Comparison of ENCODE assay signal across 15 mouse cellular contexts in the genomic region with DNA sequence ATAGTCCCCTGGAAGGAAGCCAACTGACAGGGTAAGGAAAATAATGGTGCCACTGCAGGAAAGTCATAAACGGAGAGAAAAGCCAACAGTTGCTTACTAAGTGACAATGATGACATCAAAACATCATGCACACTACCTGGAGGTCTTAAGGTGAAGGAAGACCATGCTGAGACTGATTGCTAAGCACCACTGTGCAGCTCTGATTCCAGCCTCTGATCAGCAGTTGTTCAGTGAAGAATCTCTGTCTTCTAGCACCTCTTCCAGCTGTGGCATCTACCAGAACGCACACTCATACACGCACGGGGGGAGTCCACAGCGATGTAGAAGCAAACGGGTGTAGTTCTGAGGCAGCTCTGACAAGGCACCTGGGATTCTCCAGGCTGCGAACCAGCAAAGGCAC.
DNase-seq lines count a peak whose midpoint lies in the region; ATAC-seq lines count a peak whose summit lies in the region.
"Had no signal": no experiment of that assay in that cellular context is flagged by ENCODE, and none has a peak within 500 bp of the region (broad histone marks: within the 10 kb centered on the region; RNA-seq: fewer than 3 reads in every experiment).

No protein-coding gene starts in this region.

- H3K9me3 ChIP-seq in forebrain, embryonic 13.5 days (replicated peaks) = no peaks in the 10 kb centered on the region
- no peaks in the 10 kb centered on the region for H3K9me3 ChIP-seq in forebrain, embryonic 12.5 days
- no peaks in the 10 kb centered on the region for H3K9me3 ChIP-seq in lung, embryonic 16.5 days (ENCODE audit: control insufficient read depth, low read length)
- no peaks in the 10 kb centered on the region for H3K9me3 ChIP-seq in midbrain, embryonic 11.5 days (ENCODE audit: control insufficient read depth, low read length)
- H3K9me3 ChIP-seq: heart, embryonic 13.5 days; neural tube, embryonic 12.5 days had no signal

- H3K4me3 ChIP-seq in forebrain, embryonic 13.5 days = no peak overlapping the region
- no peak overlapping the region for H3K4me3 ChIP-seq in forebrain, embryonic 12.5 days (replicated peaks)
- H3K4me3 ChIP-seq in lung, embryonic 16.5 days (ENCODE audit: low read length) = no peak overlapping the region
- H3K4me3 ChIP-seq in midbrain, embryonic 11.5 days (ENCODE audit: low read depth, low read length) = no peak overlapping the region
- H3K4me3 ChIP-seq: erythroblast, embryonic 14.5 days; heart, embryonic 13.5 days; neural tube, embryonic 12.5 days had no signal

- no peak overlapping the region for H3K27ac ChIP-seq in forebrain, embryonic 13.5 days
- H3K27ac ChIP-seq in forebrain, embryonic 12.5 days = no peak overlapping the region
- H3K27ac ChIP-seq in lung, embryonic 16.5 days (ENCODE audit: low read length) = no peak overlapping the region
- no peak overlapping the region for H3K27ac ChIP-seq in midbrain, embryonic 11.5 days (ENCODE audit: low read depth, low read length)
- H3K27ac ChIP-seq: heart, embryonic 13.5 days; liver, embryonic 14.5 days; neural tube, embryonic 12.5 days; stomach, postnatal 0 days had no signal

- H3K36me3 ChIP-seq in forebrain, embryonic 13.5 days (ENCODE audit: poor library complexity, severe bottlenecking) = no peaks in the 10 kb centered on the region
- no peaks in the 10 kb centered on the region for H3K36me3 ChIP-seq in forebrain, embryonic 12.5 days (replicated peaks)
- H3K36me3 ChIP-seq in lung, embryonic 16.5 days (ENCODE audit: control insufficient read depth, insufficient read depth, low read length) = no peaks in the 10 kb centered on the region
- H3K36me3 ChIP-seq in midbrain, embryonic 11.5 days (ENCODE audit: control insufficient read depth, insufficient read depth, low read length) = no peaks in the 10 kb centered on the region
- H3K36me3 ChIP-seq: heart, embryonic 13.5 days; neural tube, embryonic 12.5 days had no signal

- no peak overlapping the region for H3K4me2 ChIP-seq in forebrain, embryonic 13.5 days
- no peak overlapping the region for H3K4me2 ChIP-seq in forebrain, embryonic 12.5 days
- no peak overlapping the region for H3K4me2 ChIP-seq in lung, embryonic 16.5 days (ENCODE audit: low read depth, low read length)
- H3K4me2 ChIP-seq in midbrain, embryonic 11.5 days = no peak overlapping the region
- H3K4me2 ChIP-seq: neural tube, embryonic 12.5 days had no signal

- H3K27me3 ChIP-seq in forebrain, embryonic 13.5 days = no peaks in the 10 kb centered on the region
- H3K27me3 ChIP-seq in forebrain, embryonic 12.5 days = no peaks in the 10 kb centered on the region
- no peaks in the 10 kb centered on the region for H3K27me3 ChIP-seq in lung, embryonic 16.5 days (ENCODE audit: control insufficient read depth, insufficient read depth, low read depth, low read length)
- H3K27me3 ChIP-seq in midbrain, embryonic 11.5 days (ENCODE audit: control insufficient read depth, insufficient read depth, low read length) = no peaks in the 10 kb centered on the region
- H3K27me3 ChIP-seq: CH12.LX; heart, embryonic 13.5 days; neural tube, embryonic 12.5 days had no signal

- H3K9ac ChIP-seq in forebrain, embryonic 13.5 days = no peak overlapping the region
- H3K9ac ChIP-seq in forebrain, embryonic 12.5 days = no peak overlapping the region
- no peak overlapping the region for H3K9ac ChIP-seq in lung, embryonic 16.5 days (ENCODE audit: low read length)
- H3K9ac ChIP-seq in midbrain, embryonic 11.5 days (ENCODE audit: low read length) = no peak overlapping the region
- H3K9ac ChIP-seq: heart, embryonic 13.5 days; liver, embryonic 14.5 days; neural tube, embryonic 12.5 days had no signal

- peak; percentile 59; the same call in 1 of the 2 replicates for ATAC-seq in forebrain, embryonic 13.5 days
- ATAC-seq in forebrain, embryonic 12.5 days (ENCODE audit: low FRiP score) = no peak
- 0 out of 2 replicates have a peak, but pooled peaks have one; percentile 4 for ATAC-seq in lung, embryonic 16.5 days (ENCODE audit: low read depth)
- peak; percentile 36 for ATAC-seq in midbrain, embryonic 11.5 days (ENCODE audit: low FRiP score)

- 76% methylated on average over 7 of the region's 7 CpGs for WGBS in forebrain, embryonic 13.5 days
- WGBS in forebrain, embryonic 12.5 days = 73% methylated on average over 7 of the region's 7 CpGs
- 40% methylated on average over 7 of the region's 7 CpGs for WGBS in lung, embryonic 16.5 days
- WGBS in midbrain, embryonic 11.5 days = 58% methylated on average over 7 of the region's 7 CpGs

- no peak for DNase-seq in lung, postnatal 25 days (ENCODE audit: low spot score)
- DNase-seq in midbrain, embryonic 11.5 days (ENCODE audit: low spot score, missing footprints) = peak; percentile 87
- no peak for DNase-seq in yolk sac, embryonic 10.5 days (ENCODE audit: low spot score)
- no peak for DNase-seq in layer of hippocampus, postnatal 10 days (ENCODE audit: low spot score in 2 of 2)
- DNase-seq: cerebellum, adult 9-11 months; kidney, adult 8-10 months had no signal

- H3K4me1 ChIP-seq in forebrain, embryonic 13.5 days = peaks cover 23% of the 10 kb centered on the region
- peaks cover 15% of the 10 kb centered on the region for H3K4me1 ChIP-seq in forebrain, embryonic 12.5 days
- H3K4me1 ChIP-seq in lung, embryonic 16.5 days (replicated peaks; ENCODE audit: control insufficient read depth, insufficient read depth, low read length) = peaks cover 9% of the 10 kb centered on the region
- H3K4me1 ChIP-seq in midbrain, embryonic 11.5 days (ENCODE audit: control insufficient read depth, insufficient read depth, low read length) = peaks cover 8% of the 10 kb centered on the region; the same call in 1 of the 2 replicates
